Mouse (Mus musculus): Measurements from ENCODE around the gene B230307C23Rik. TPM values are rescaled to one million over a fixed set of nuclear protein-coding genes. Genes with fewer than 3 reads are reported as not detected.
"Not testable (repeated sequence)": the region's sequence is repeated elsewhere in the genome, so short reads cannot be mapped to it uniquely, and the experiment has no call there.

Gene B230307C23Rik
- polyA plus RNA-seq, 1 experiment from 2014 or later: 29.1 TPM

DNA sequence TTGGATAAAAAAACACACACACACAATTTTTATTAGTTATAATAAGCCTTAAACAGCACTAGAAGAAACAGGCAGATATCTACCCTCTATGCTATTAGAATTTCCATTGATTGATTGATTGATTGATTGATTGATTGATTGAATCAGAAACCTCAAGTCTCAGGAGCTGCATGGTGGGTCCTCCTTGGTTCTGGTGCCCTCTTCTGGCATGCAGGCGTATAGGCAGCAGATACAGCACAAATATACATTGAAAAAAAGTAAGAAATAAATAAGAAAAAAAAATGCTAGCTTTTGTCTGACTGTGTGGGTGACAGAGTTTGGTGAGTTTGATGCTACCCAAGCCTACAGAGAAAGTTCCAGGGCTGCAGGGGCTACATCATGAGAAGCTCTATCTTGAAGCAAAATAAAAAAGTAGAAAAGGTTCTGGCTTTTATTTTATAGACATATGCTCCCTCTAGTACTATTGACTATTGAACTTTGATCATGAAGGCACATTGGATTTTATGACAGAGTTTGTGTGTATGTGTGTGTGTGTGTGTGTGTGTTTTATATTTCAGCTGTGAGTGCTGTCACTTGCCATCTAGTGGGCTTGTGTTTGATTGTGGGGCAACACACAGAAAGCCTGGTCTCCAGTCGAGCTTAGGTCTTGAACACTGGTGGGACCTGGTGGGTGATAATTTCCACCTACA lies 25.7 kb downstream of the B230307C23Rik start:
- no peak for ATAC-seq (ENCODE audit: insufficient read depth, low FRiP score, low read depth)
- Histone ChIP-seq H3K27me3 (replicated peaks) (no peaks in the 10 kb centered on the region), H3K9me3 (no peaks in the 10 kb centered on the region), H3K36me3 (no peaks in the 10 kb centered on the region), H3K9ac (no peak overlapping the region), H3K4me2 (no peak overlapping the region), H3K4me1 (no peaks in the 10 kb centered on the region), H3K27ac (no peak overlapping the region), H3K4me3 (replicated peaks) (no peak overlapping the region)
- WGBS: 70% methylated on average over 2 of the region's 2 CpGs

DNA sequence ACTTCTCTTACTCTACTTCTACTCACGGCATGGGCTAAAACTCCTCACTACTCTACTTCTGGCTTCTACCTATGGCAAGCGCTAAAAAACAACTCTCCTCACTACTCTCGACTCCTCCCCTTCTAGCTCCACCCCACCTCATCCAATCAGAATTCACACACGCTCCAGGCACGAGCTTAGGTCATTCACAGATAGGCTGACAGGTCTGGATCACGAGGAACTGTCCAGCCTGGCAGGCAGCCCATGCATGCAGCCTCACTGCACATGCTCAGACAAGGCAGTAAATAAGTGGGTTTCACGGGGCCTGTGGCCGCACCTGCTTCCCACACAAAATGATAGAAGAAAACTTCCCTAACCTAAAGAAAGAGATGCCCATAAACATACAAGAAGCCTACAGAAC lies 29.1 kb downstream of the B230307C23Rik start:
- H3K27me3 ChIP-seq (replicated peaks); H3K36me3 ChIP-seq; H3K4me2 ChIP-seq; H3K9me3 ChIP-seq; H3K9ac ChIP-seq; H3K27ac ChIP-seq; H3K4me3 ChIP-seq (replicated peaks); H3K4me1 ChIP-seq; ATAC-seq (ENCODE audit: insufficient read depth, low FRiP score, low read depth): not testable (repeated sequence)
- WGBS: 81% methylated on average over 8 of the region's 8 CpGs

DNA sequence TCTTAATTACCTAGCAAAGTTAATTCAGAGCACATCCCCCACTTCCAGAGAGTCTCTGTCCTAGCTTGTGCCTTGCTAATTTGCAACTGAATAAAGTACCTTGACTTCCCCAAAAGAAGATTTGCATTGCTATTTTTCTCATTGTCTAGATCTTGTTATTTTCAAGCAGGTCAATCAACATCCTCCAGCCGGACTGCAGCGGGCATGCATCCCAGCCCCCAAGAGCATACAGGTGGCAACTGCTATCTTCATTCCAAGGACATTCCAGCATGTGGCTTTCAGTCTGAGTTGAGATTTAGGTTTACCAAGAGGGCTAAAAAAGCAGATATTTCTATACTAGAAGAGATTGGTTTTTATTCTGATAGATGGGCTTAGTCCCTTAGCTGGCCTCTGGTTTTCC lies 37.9 kb downstream of the B230307C23Rik start:
- H3K9ac ChIP-seq; H3K27ac ChIP-seq; H3K27me3 ChIP-seq (replicated peaks); H3K36me3 ChIP-seq; H3K4me3 ChIP-seq (replicated peaks); H3K4me1 ChIP-seq; H3K4me2 ChIP-seq; H3K9me3 ChIP-seq; ATAC-seq (ENCODE audit: insufficient read depth, low FRiP score, low read depth): not testable (repeated sequence)
- WGBS: 95% methylated on average over 2 of the region's 2 CpGs

DNA sequence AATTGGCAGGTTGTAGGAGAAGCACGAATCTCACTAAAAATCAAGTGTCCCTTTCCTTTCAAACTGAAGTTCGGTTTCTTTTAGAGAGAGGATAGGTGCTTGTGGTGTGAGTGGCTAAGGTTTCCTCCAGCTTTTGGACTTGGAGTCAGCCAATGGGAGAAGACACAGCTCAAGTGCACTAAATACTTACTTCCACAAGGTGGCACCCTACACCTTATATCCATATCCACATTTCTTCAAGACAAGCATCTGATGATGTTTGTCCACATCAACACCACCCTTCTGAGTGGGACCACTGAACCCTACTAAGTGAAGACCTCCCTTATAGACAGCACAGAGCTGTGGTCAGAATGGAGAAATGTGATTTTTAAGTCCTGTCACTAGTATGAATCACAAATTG lies 44.6 kb downstream of the B230307C23Rik start:
- Histone ChIP-seq H3K36me3 (0 out of 2 replicates have a peak, but pooled peaks cover 3% of the 10 kb centered on the region), H3K9me3 (no peaks in the 10 kb centered on the region), H3K4me3 (replicated peaks) (no peak overlapping the region), H3K27ac (no peak overlapping the region), H3K9ac (no peak overlapping the region), H3K4me2 (no peak overlapping the region), H3K27me3 (replicated peaks) (no peaks in the 10 kb centered on the region), H3K4me1 (no peaks in the 10 kb centered on the region)
- ATAC-seq (ENCODE audit: insufficient read depth, low FRiP score, low read depth): no peak
- 88% methylated on average over 2 of the region's 2 CpGs for WGBS

DNA sequence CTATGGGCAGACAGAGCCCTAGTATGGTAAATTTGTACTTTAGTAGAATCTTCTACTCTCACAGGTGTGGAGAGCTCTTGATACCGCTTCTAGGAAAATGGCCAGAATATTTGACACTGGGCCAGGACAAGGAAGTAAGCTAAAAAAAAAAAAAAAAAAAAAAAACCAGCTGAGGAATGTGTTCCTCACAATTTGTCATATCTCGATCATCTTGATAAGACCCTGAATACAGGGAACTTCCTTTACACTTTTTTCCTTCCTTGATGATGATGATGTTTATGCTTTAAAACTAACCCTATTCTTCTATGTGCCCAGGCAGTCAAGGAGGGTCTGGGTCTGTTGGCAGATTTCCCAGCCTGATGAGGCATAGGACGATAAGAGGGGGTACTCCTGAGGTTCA lies 82.3 kb downstream of the B230307C23Rik start:
- H3K27ac ChIP-seq: not testable (repeated sequence)

DNA sequence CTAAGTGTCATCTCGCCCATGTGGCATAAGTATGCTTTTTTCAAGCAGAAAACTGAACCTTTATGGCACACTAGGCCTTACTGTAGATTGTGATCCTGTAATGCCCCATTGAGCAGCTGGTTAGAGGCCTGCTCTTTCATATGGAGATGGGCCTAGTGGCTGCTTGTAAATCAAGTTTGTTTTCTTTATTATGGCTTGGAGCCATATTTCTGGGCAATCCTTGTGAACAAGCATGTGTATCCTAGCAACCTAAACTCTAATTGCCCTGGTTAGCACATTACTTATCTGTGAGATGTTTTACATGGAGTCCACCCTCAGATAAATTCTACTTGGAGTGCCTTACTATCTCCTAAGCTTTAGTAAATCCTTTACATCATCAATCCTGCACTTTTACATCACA lies 84.0 kb downstream of the B230307C23Rik start:
- H3K27ac ChIP-seq; H3K27me3 ChIP-seq (replicated peaks); H3K9ac ChIP-seq; ATAC-seq (ENCODE audit: insufficient read depth, low FRiP score, low read depth); H3K9me3 ChIP-seq; H3K36me3 ChIP-seq; H3K4me1 ChIP-seq: not testable (repeated sequence)
- WGBS: 73% methylated on average over 1 of the region's 1 CpGs
- Histone ChIP-seq H3K4me2 (peak overlapping the region; percentile 70), H3K4me3 (replicated peaks) (peak overlapping the region; percentile 82)

More for the DNA sequence above, 82.3 kb downstream of the B230307C23Rik start:
- ATAC-seq (ENCODE audit: insufficient read depth, low FRiP score, low read depth); H3K4me3 ChIP-seq (replicated peaks); H3K9me3 ChIP-seq; H3K9ac ChIP-seq; H3K4me2 ChIP-seq; H3K36me3 ChIP-seq; H3K27me3 ChIP-seq (replicated peaks); H3K4me1 ChIP-seq: not testable (repeated sequence)
- 87% methylated on average over 3 of the region's 3 CpGs for WGBS

Other genes with a start within 250 kb of the B230307C23Rik start
- gene Ripk4, start 233.5 kb upstream of the B230307C23Rik start, polyA plus RNA-seq (2015; fragmentation: Nextera tagmentation; extraction: Ambion mirVana): 24.0 and 27.1 TPM in 2 replicates
- gene Prdm15, start 145.5 kb upstream of the B230307C23Rik start, polyA plus RNA-seq (2015; fragmentation: Nextera tagmentation; extraction: Ambion mirVana): 8.6 and 9.1 TPM in 2 replicates
- gene C2cd2, start 34.7 kb upstream of the B230307C23Rik start, polyA plus RNA-seq (2015; fragmentation: Nextera tagmentation; extraction: Ambion mirVana): 17.4 and 22.4 TPM in 2 replicates
- gene Zbtb21, start 34.7 kb upstream of the B230307C23Rik start, polyA plus RNA-seq (2015; fragmentation: Nextera tagmentation; extraction: Ambion mirVana): 11.0 and 12.6 TPM in 2 replicates
- gene A630089N07Rik, start 85.1 kb downstream of the B230307C23Rik start, polyA plus RNA-seq (2015; fragmentation: Nextera tagmentation; extraction: Ambion mirVana): 20.7 and 22.5 TPM in 2 replicates